Mouse (Mus musculus) MN1 (cell line): Measurements from ENCODE around the gene Tcl1b3.
"Not testable (repeated sequence)": the region's sequence is repeated elsewhere in the genome, so short reads cannot be mapped to it uniquely, and the experiment has no call there.

Experiments used
- DNase-seq: peaks from one replicate; pipeline ENCODE4 v3.0.0-alpha.2; 2016; ENCODE audit warnings: low spot score

The Tcl1b3 gene

GRCm38 (mm10) chr12:105190743-105191142 lies at the start of gene Tcl1b3:
TSS of gene Tcl1b3 (plus strand) at chr12:105191043.
- DNase-seq, result not testable (repeated sequence)

GRCm38 (mm10) chr12:105143096-105143495 lies 47.7 kb upstream of the Tcl1b3 start:
- no peak for DNase-seq

- not testable (repeated sequence) for DNase-seq
These were observed 45.9 kb upstream of the Tcl1b3 start for GRCm38 (mm10) chr12:105144928-105145327.

- no peak for DNase-seq
These were observed 45.1 kb upstream of the Tcl1b3 start, which contains the start of gene Tcl1b2 for GRCm38 (mm10) chr12:105145714-105146113. TSS of gene Tcl1b2 (plus strand) at chr12:105146014.

- DNase-seq, result not testable (repeated sequence)
These were observed 35.6 kb upstream of the Tcl1b3 start for GRCm38 (mm10) chr12:105155286-105155685.

- no peak for DNase-seq
These were observed 32.0 kb upstream of the Tcl1b3 start for GRCm38 (mm10) chr12:105158842-105159241.

GRCm38 (mm10) chr12:105159390-105159789 lies 31.5 kb upstream of the Tcl1b3 start, which contains the start of gene Tcl1b1:
TSS of gene Tcl1b1 (plus strand) at chr12:105159690.
- no peak for DNase-seq

- DNase-seq, result no peak
These were observed 24.1 kb upstream of the Tcl1b3 start for GRCm38 (mm10) chr12:105166734-105167133.

- no peak for DNase-seq
These were observed 17.5 kb upstream of the Tcl1b3 start for GRCm38 (mm10) chr12:105173366-105173765.

- DNase-seq, result not testable (repeated sequence)
These were observed 16.5 kb upstream of the Tcl1b3 start for GRCm38 (mm10) chr12:105174318-105174717.

GRCm38 (mm10) chr12:105176044-105176443 lies 14.8 kb upstream of the Tcl1b3 start, which contains the start of gene Tcl1b5:
TSS of gene Tcl1b5 (plus strand) at chr12:105176344.
- DNase-seq, result not testable (repeated sequence)

GRCm38 (mm10) chr12:105181040-105181644 lies 9.7 kb upstream of the Tcl1b3 start:
- not testable (repeated sequence) for DNase-seq

GRCm38 (mm10) chr12:105188980-105189379 lies 1.9 kb upstream of the Tcl1b3 start:
- not testable (repeated sequence) for DNase-seq

GRCm38 (mm10) chr12:105199684-105200497 lies 9.0 kb downstream of the Tcl1b3 start:
- not testable (repeated sequence) for DNase-seq

- not testable (repeated sequence) for DNase-seq
These were observed 10.8 kb downstream of the Tcl1b3 start, which contains the start of gene Tcl1b4 for GRCm38 (mm10) chr12:105201657-105202056. TSS of gene Tcl1b4 (plus strand) at chr12:105201957.

- no peak for DNase-seq
These were observed 16.2 kb downstream of the Tcl1b3 start for GRCm38 (mm10) chr12:105207071-105207470.

- DNase-seq, result no peak
These were observed 17.6 kb downstream of the Tcl1b3 start for GRCm38 (mm10) chr12:105208441-105208840.

GRCm38 (mm10) chr12:105209231-105209630 lies 18.4 kb downstream of the Tcl1b3 start:
- DNase-seq, result no peak

GRCm38 (mm10) chr12:105217101-105217760 lies 26.4 kb downstream of the Tcl1b3 start:
- DNase-seq, result no peak

GRCm38 (mm10) chr12:105222601-105223319 lies 31.9 kb downstream of the Tcl1b3 start, which contains the start of gene Tcl1:
TSS of gene Tcl1 (minus strand) at chr12:105222793.
- DNase-seq, result no peak

- DNase-seq, result no peak
These were observed 33.9 kb downstream of the Tcl1b3 start for GRCm38 (mm10) chr12:105224621-105225320.
